ENCODE assay signal across 26 mouse cellular contexts in the genomic region with DNA sequence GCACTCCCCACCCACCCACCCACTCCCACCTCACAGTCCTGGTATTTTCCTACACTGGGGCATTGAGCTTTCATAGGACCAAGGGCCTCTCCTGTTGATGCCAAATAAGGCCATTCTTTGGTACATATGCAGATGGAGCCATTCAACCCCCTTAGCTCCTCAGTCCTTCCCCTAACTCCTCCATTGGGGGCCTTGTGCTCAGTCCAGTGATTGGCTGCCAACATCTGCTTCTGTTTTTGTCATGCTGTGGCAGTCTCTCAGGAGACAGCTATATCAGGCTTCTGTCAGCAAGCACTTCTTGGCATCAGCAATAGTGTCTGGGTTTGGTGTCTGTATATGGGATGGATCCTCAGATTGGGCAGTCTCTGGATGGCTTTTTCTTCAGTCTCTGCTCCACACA. TPM values are rescaled to one million over a fixed set of nuclear protein-coding genes. Genes with fewer than 3 reads are reported as not detected.
DNase-seq lines count a peak whose midpoint lies in the region; ATAC-seq and TF ChIP-seq lines count a peak whose summit lies in the region.
"Had no signal": no experiment of that assay in that cellular context is flagged by ENCODE, and none has a peak within 500 bp of the region (broad histone marks: within the 10 kb centered on the region; RNA-seq: fewer than 3 reads in every experiment).

No protein-coding gene starts in this region.

- no peaks in the 10 kb centered on the region for H3K27me3 ChIP-seq in forebrain, embryonic 15.5 days
- H3K27me3 ChIP-seq in forebrain, embryonic 11.5 days (ENCODE audit: control insufficient read depth, insufficient read depth, low read length), result no peaks in the 10 kb centered on the region
- no peaks in the 10 kb centered on the region for H3K27me3 ChIP-seq in heart, embryonic 12.5 days (replicated peaks)
- H3K27me3 ChIP-seq in midbrain, embryonic 13.5 days, result no peaks in the 10 kb centered on the region
- H3K27me3 ChIP-seq in midbrain, embryonic 10.5 days (ENCODE audit: low read depth, poor library complexity, severe bottlenecking), result no peaks in the 10 kb centered on the region
- H3K27me3 ChIP-seq in hindbrain, postnatal 0 days (ENCODE audit: insufficient read depth, low read length), result no peaks in the 10 kb centered on the region

- H3K27ac ChIP-seq in forebrain, embryonic 15.5 days (replicated peaks), result no peak overlapping the region
- H3K27ac ChIP-seq in forebrain, embryonic 11.5 days (ENCODE audit: low read depth, low read length), result no peak overlapping the region
- H3K27ac ChIP-seq in heart, embryonic 12.5 days (ENCODE audit: poor library complexity, severe bottlenecking), result 0 out of 2 replicates have a peak overlapping the region, but pooled peaks have one; percentile 62
- no peak overlapping the region for H3K27ac ChIP-seq in midbrain, embryonic 13.5 days
- no peak overlapping the region for H3K27ac ChIP-seq in midbrain, embryonic 10.5 days (replicated peaks)
- H3K27ac ChIP-seq in hindbrain, postnatal 0 days, result no peak overlapping the region
- H3K27ac ChIP-seq: macrophage had no signal

- H3K9ac ChIP-seq in forebrain, embryonic 15.5 days (replicated peaks), result no peak overlapping the region
- no peak overlapping the region for H3K9ac ChIP-seq in forebrain, embryonic 11.5 days (ENCODE audit: low read length)
- H3K9ac ChIP-seq in heart, embryonic 12.5 days, result no peak overlapping the region
- no peak overlapping the region for H3K9ac ChIP-seq in midbrain, embryonic 13.5 days (replicated peaks)
- H3K9ac ChIP-seq in hindbrain, postnatal 0 days (replicated peaks; ENCODE audit: low read length), result no peak overlapping the region
- H3K9ac ChIP-seq: liver, postnatal 0 days had no signal

- no peak overlapping the region for H3K4me2 ChIP-seq in forebrain, embryonic 15.5 days (replicated peaks)
- H3K4me2 ChIP-seq in forebrain, embryonic 11.5 days (ENCODE audit: low read depth, low read length, severe bottlenecking), result no peak overlapping the region
- no peak overlapping the region for H3K4me2 ChIP-seq in heart, embryonic 12.5 days
- no peak overlapping the region for H3K4me2 ChIP-seq in midbrain, embryonic 13.5 days (replicated peaks)
- H3K4me2 ChIP-seq in hindbrain, postnatal 0 days (ENCODE audit: low read depth, low read length), result no peak overlapping the region

- no peak for DNase-seq in forebrain, embryonic 11.5 days (ENCODE audit: low spot score)
- DNase-seq in heart, postnatal 25 days (ENCODE audit: low spot score), result no peak
- no peak for DNase-seq in midbrain, embryonic 10.5 days (ENCODE audit: low spot score)
- DNase-seq in hindbrain, postnatal 0 days (ENCODE audit: low spot score), result peak; percentile 51
- DNase-seq in kidney, adult 18-20 months, result no peak
- DNase-seq: adrenal gland, adult 8-10 months; cerebellum, adult 18-20 months; cerebellum, postnatal 36 days; gastrocnemius, postnatal 36 days; kidney, adult 2 months; kidney, postnatal 36 days; liver; liver, postnatal 0 days; right cerebral cortex, adult 18-20 months; thymus, adult 18-20 months had no signal

- H3K9me3 ChIP-seq in forebrain, embryonic 15.5 days, result no peaks in the 10 kb centered on the region
- H3K9me3 ChIP-seq in forebrain, embryonic 11.5 days (ENCODE audit: control insufficient read depth, low read length), result no peaks in the 10 kb centered on the region
- no peaks in the 10 kb centered on the region for H3K9me3 ChIP-seq in heart, embryonic 12.5 days (replicated peaks)
- H3K9me3 ChIP-seq in midbrain, embryonic 13.5 days, result no peaks in the 10 kb centered on the region
- H3K9me3 ChIP-seq in midbrain, embryonic 10.5 days (replicated peaks), result no peaks in the 10 kb centered on the region
- H3K9me3 ChIP-seq in hindbrain, postnatal 0 days (ENCODE audit: low read length), result no peaks in the 10 kb centered on the region

- no peaks in the 10 kb centered on the region for H3K4me1 ChIP-seq in forebrain, embryonic 15.5 days
- peaks cover 2% of the 10 kb centered on the region; the same call in 1 of the 2 replicates for H3K4me1 ChIP-seq in forebrain, embryonic 11.5 days (replicated peaks; ENCODE audit: control insufficient read depth, insufficient read depth, low read length)
- 0 out of 2 replicates have a peak, but pooled peaks cover 4% of the 10 kb centered on the region for H3K4me1 ChIP-seq in heart, embryonic 12.5 days (replicated peaks)
- H3K4me1 ChIP-seq in midbrain, embryonic 13.5 days (replicated peaks), result peaks cover 3% of the 10 kb centered on the region; the same call in 1 of the 2 replicates
- H3K4me1 ChIP-seq in midbrain, embryonic 10.5 days, result peaks cover 6% of the 10 kb centered on the region
- H3K4me1 ChIP-seq in hindbrain, postnatal 0 days (ENCODE audit: insufficient read depth, low read length), result 0 out of 2 replicates have a peak, but pooled peaks cover 4% of the 10 kb centered on the region

- H3K4me3 ChIP-seq in forebrain, embryonic 15.5 days, result no peak overlapping the region
- H3K4me3 ChIP-seq in forebrain, embryonic 11.5 days (ENCODE audit: low read depth, low read length), result no peak overlapping the region
- no peak overlapping the region for H3K4me3 ChIP-seq in heart, embryonic 12.5 days
- no peak overlapping the region for H3K4me3 ChIP-seq in midbrain, embryonic 13.5 days (replicated peaks)
- H3K4me3 ChIP-seq in midbrain, embryonic 10.5 days, result no peak overlapping the region
- H3K4me3 ChIP-seq in hindbrain, postnatal 0 days (ENCODE audit: low read length), result no peak overlapping the region

- no peaks in the 10 kb centered on the region for H3K36me3 ChIP-seq in forebrain, embryonic 15.5 days
- H3K36me3 ChIP-seq in forebrain, embryonic 11.5 days (ENCODE audit: control insufficient read depth, insufficient read depth, low read length), result no peaks in the 10 kb centered on the region
- no peaks in the 10 kb centered on the region for H3K36me3 ChIP-seq in heart, embryonic 12.5 days
- no peaks in the 10 kb centered on the region for H3K36me3 ChIP-seq in midbrain, embryonic 13.5 days
- no peaks in the 10 kb centered on the region for H3K36me3 ChIP-seq in midbrain, embryonic 10.5 days
- H3K36me3 ChIP-seq in hindbrain, postnatal 0 days (ENCODE audit: insufficient read depth, low read length), result no peaks in the 10 kb centered on the region

- ATAC-seq in forebrain, embryonic 15.5 days (replicated peaks), result 0 out of 2 replicates have a peak, but pooled peaks have one; percentile 42
- no peak for ATAC-seq in forebrain, embryonic 11.5 days (replicated peaks; ENCODE audit: low FRiP score)
- peak; percentile 66; the same call in 1 of the 2 replicates for ATAC-seq in heart, embryonic 12.5 days (ENCODE audit: insufficient number of reproducible peaks, low FRiP score)
- ATAC-seq in midbrain, embryonic 13.5 days, result 0 out of 2 replicates have a peak, but pooled peaks have one; percentile 28
- peak; percentile 86 for ATAC-seq in hindbrain, postnatal 0 days
- ATAC-seq: CD4-positive, CD25-positive, alpha-beta regulatory T cell, adult 4 months; liver, postnatal 0 days had no signal

- intact Hi-C loops in heart, postnatal 25 days (cut with DNase I), result no loop called here

- no peak for TF ChIP-seq CTCF in hindbrain, postnatal 0 days (IDR thresholded peaks at IDR 0.05; ENCODE audit: low read depth)

RNA-seq across cellular contexts. Expression of a gene that starts 9.2 kb away (rescaled TPM):
- 461 and 495 TPM in 2 replicates for polyA plus RNA-seq in forebrain, embryonic 15.5 days (2015; fragmentation: Nextera tagmentation; extraction: Ambion mirVana)
- polyA plus RNA-seq in forebrain, embryonic 11.5 days (2014; fragmentation: Nextera tagmentation; extraction: Ambion mirVana), result 300 and 319 TPM in 2 replicates
- polyA plus RNA-seq in heart, embryonic 12.5 days (2016; fragmentation: Nextera tagmentation; extraction: Ambion mirVana), result 745 and 758 TPM in 2 replicates
- 1,000 to 10,000 TPM in 1 of 2 experiments, 100 to 1,000 TPM in 1; 940 to 1,010 TPM for total RNA-seq in heart, postnatal 25 days (2021)
- polyA plus RNA-seq in midbrain, embryonic 13.5 days (2015; fragmentation: Nextera tagmentation; extraction: Ambion mirVana), result 436 and 465 TPM in 2 replicates
- polyA plus RNA-seq in midbrain, embryonic 10.5 days (2016; fragmentation: Nextera tagmentation; extraction: Ambion mirVana), result 291 and 331 TPM in 2 replicates
- 787 and 928 TPM in 2 replicates for total RNA-seq in hindbrain, postnatal 0 days (2014; rRNA removed)
- 1,585 and 1,721 TPM in 2 replicates for polyA plus RNA-seq in hindbrain, postnatal 0 days (2015; fragmentation: Nextera tagmentation; extraction: Ambion mirVana)

RNA-seq across cellular contexts. Expression of a gene that starts 19.9 kb away (rescaled TPM):
- polyA plus RNA-seq in forebrain, embryonic 15.5 days (2015; fragmentation: Nextera tagmentation; extraction: Ambion mirVana), result not detected in 2 replicates
- polyA plus RNA-seq in forebrain, embryonic 11.5 days (2014; fragmentation: Nextera tagmentation; extraction: Ambion mirVana), result not detected in 2 replicates
- 0.48 TPM in 1 of 2 replicates, not detected in the other for polyA plus RNA-seq in heart, embryonic 12.5 days (2016; fragmentation: Nextera tagmentation; extraction: Ambion mirVana)
- under 1 TPM; 0.49 to 0.95 TPM for total RNA-seq in heart, postnatal 25 days (2021)
- polyA plus RNA-seq in midbrain, embryonic 13.5 days (2015; fragmentation: Nextera tagmentation; extraction: Ambion mirVana), result not detected in 2 replicates
- polyA plus RNA-seq in midbrain, embryonic 10.5 days (2016; fragmentation: Nextera tagmentation; extraction: Ambion mirVana), result not detected in 2 replicates
- not detected in 2 replicates for total RNA-seq in hindbrain, postnatal 0 days (2014; rRNA removed)
- polyA plus RNA-seq in hindbrain, postnatal 0 days (2015; fragmentation: Nextera tagmentation; extraction: Ambion mirVana), result not detected in 2 replicates
- total RNA-seq: adrenal gland, adult 8-10 months; hematopoietic stem cell, adult 5-6 weeks; layer of hippocampus, postnatal 10 days; left cerebral cortex, postnatal 25 days; MEL had no signal
- polyA plus RNA-seq: CD4-positive, CD25-positive, alpha-beta regulatory T cell, adult 4 months; kidney, adult 2 months; liver, postnatal 0 days; macrophage; neural tube, embryonic 11.5 days; stomach, embryonic 14.5 days had no signal

RNA-seq across cellular contexts. Expression of a gene that starts 49.8 kb away (rescaled TPM):
- polyA plus RNA-seq in forebrain, embryonic 15.5 days (2015; fragmentation: Nextera tagmentation; extraction: Ambion mirVana), result not detected in 2 replicates
- not detected in 2 replicates for polyA plus RNA-seq in forebrain, embryonic 11.5 days (2014; fragmentation: Nextera tagmentation; extraction: Ambion mirVana)
- 1.2 and 1.8 TPM in 2 replicates for polyA plus RNA-seq in heart, embryonic 12.5 days (2016; fragmentation: Nextera tagmentation; extraction: Ambion mirVana)
- total RNA-seq in heart, postnatal 25 days (2021), result 1 to 10 TPM; 1.3 to 1.8 TPM
- polyA plus RNA-seq in midbrain, embryonic 13.5 days (2015; fragmentation: Nextera tagmentation; extraction: Ambion mirVana), result not detected in 2 replicates
- polyA plus RNA-seq in midbrain, embryonic 10.5 days (2016; fragmentation: Nextera tagmentation; extraction: Ambion mirVana), result not detected in 2 replicates
- not detected in 2 replicates for total RNA-seq in hindbrain, postnatal 0 days (2014; rRNA removed)
- polyA plus RNA-seq in hindbrain, postnatal 0 days (2015; fragmentation: Nextera tagmentation; extraction: Ambion mirVana), result not detected in 2 replicates
- total RNA-seq: adrenal gland, adult 8-10 months; gastrocnemius, postnatal 36 days; hematopoietic stem cell, adult 5-6 weeks; layer of hippocampus, postnatal 10 days; left cerebral cortex, postnatal 25 days; MEL had no signal
- polyA plus RNA-seq: CD4-positive, CD25-positive, alpha-beta regulatory T cell, adult 4 months; kidney, adult 2 months; macrophage; neural tube, embryonic 11.5 days; stomach, embryonic 14.5 days had no signal
